Mouse (Mus musculus): Measurements from ENCODE around the gene Zfp296.

The Zfp296 gene

GRCm38 (mm10) chr7:19607291-19607690, 30.2 kb downstream of the Zfp296 start:
- no peak for DNase-seq (ENCODE audit: low read depth, low spot score)

- DNase-seq (ENCODE audit: low read depth, low spot score): no peak
These were observed 32.7 kb downstream of the Zfp296 start for GRCm38 (mm10) chr7:19609641-19610332.

- DNase-seq (ENCODE audit: low read depth, low spot score): no peak
These were observed 33.9 kb downstream of the Zfp296 start for GRCm38 (mm10) chr7:19610969-19611368.

GRCm38 (mm10) chr7:19615036-19615577, 38.0 kb downstream of the Zfp296 start:
- DNase-seq (ENCODE audit: low read depth, low spot score): no peak

GRCm38 (mm10) chr7:19619004-19619801, 42.1 kb downstream of the Zfp296 start:
- DNase-seq (ENCODE audit: low read depth, low spot score): peak; percentile 47

GRCm38 (mm10) chr7:19620811-19621210, 43.7 kb downstream of the Zfp296 start:
- no peak for DNase-seq (ENCODE audit: low read depth, low spot score)

- no peak for DNase-seq (ENCODE audit: low read depth, low spot score)
These were observed 45.2 kb downstream of the Zfp296 start for GRCm38 (mm10) chr7:19622241-19622640.

GRCm38 (mm10) chr7:19623433-19623832, 46.3 kb downstream of the Zfp296 start:
- DNase-seq (ENCODE audit: low read depth, low spot score): no peak

GRCm38 (mm10) chr7:19627721-19628120, 50.6 kb downstream of the Zfp296 start:
- no peak for DNase-seq (ENCODE audit: low read depth, low spot score)

GRCm38 (mm10) chr7:19628192-19628535, 51.1 kb downstream of the Zfp296 start:
- no peak for DNase-seq (ENCODE audit: low read depth, low spot score)

GRCm38 (mm10) chr7:19628536-19629360, 51.7 kb downstream of the Zfp296 start:
- peak; percentile 98 for DNase-seq (ENCODE audit: low read depth, low spot score)

GRCm38 (mm10) chr7:19629361-19629734, 52.3 kb downstream of the Zfp296 start, which contains the start of gene Relb:
TSS of gene Relb (minus strand) at chr7:19629438.
- peak; percentile 85 for DNase-seq (ENCODE audit: low read depth, low spot score)

Measured in skeletal muscle tissue, adult 2 months (tissue).